Mouse (Mus musculus): ENCODE measurements at regions not wholly inside any gene's neighbourhood (a gene's known extent, or its start where the extent isn't known, plus 50 kb on each side); places are given as distances from the start of the nearest gene placed in this dataset.
A peak's percentile ranks its signal among the peaks of the same experiment; 100 is the strongest.
"Not testable (repeated sequence)": the region's sequence is repeated elsewhere in the genome, so short reads cannot be mapped to it uniquely, and the experiment has no call there.

DNA sequence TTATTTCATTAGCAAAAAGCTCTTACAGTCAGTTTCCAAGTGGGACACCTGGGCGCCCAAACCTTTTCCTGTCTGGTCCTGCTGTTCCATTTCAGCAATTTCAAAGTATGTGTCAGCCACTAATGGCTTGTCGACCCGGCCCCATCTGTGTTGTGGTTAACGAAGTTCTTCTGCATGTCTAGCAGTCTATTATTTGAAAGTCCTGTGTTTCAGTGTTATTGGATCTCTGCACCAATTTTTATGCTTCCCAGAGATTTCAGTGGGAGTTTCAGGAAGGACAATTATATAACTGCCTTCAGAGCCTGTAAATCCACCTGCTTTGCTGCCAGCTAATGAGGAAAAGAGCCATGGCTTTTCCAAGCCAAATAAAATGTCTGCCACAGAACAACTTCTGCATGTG is 1142.0 kb downstream of the A830018L16Rik start:
- DNase-seq (ENCODE audit: low spot score in 2 of 2) = peak in 1 of 2 experiments; percentile 48

GRCm38 (mm10) chr1:12571755-12572358 is 1158.0 kb downstream of the A830018L16Rik start:
- DNase-seq (ENCODE audit: low spot score in 2 of 2) = peak in 1 of 2 experiments; percentile 5

DNA sequence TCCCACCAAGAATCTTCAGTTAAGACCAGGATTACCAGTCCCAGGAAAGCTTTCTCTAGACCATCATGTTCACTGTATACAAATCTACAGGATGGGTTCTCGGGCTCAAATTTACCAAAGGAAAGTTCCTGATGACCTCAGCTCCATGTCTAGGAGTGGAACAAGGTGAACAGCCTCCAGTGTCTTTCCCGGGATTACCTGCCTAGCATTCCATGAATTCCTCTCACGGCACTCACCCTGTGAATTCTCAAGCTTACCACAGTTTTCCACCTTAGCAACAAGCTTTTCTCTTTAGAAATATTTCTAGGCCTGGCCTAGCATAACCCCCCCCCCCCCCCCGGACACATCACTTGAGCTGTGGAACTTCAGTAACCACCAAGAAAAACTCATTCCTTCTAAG is 1158.9 kb downstream of the A830018L16Rik start:
- no peak for DNase-seq (ENCODE audit: low spot score in 2 of 2)

GRCm38 (mm10) chr1:12574274-12574673 is 1160.4 kb downstream of the A830018L16Rik start:
- no peak for DNase-seq (ENCODE audit: low spot score in 2 of 2)

GRCm38 (mm10) chr1:12577027-12577703 is 1163.3 kb downstream of the A830018L16Rik start:
- peak; percentile 6 to 8 for DNase-seq (ENCODE audit: low spot score in 2 of 2)

- DNase-seq (ENCODE audit: low spot score in 2 of 2) = no peak
Measured at GRCm38 (mm10) chr1:12577978-12578377, 1164.1 kb downstream of the A830018L16Rik start.

GRCm38 (mm10) chr1:12583012-12583411 is 1169.1 kb downstream of the A830018L16Rik start:
- no peak for DNase-seq (ENCODE audit: low spot score in 2 of 2)

GRCm38 (mm10) chr1:12586981-12587380 is 1173.1 kb downstream of the A830018L16Rik start:
- DNase-seq (ENCODE audit: low spot score in 2 of 2) = not testable (repeated sequence)

GRCm38 (mm10) chr1:12612102-12612501 is 1198.2 kb downstream of the A830018L16Rik start:
- no peak for DNase-seq (ENCODE audit: low spot score in 2 of 2)

DNA sequence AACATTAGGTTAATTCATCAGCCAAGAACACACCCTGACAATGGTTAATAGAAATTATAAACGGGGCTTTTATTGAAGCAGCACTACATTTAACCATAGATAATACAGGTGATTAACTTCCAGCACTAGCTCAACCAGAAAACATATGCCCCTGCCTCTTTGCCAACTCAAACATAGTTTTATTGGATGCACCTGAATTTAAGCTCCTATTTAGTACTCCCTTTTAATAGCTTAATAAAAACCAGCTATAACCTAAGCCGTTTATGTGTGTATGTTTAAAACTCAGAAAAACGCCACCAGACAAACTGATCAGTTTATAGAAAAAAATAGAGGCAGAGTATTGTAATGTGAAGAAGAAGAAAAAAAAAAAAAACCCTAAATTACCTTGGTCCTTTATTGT is 1201.4 kb downstream of the A830018L16Rik start:
- DNase-seq (ENCODE audit: low spot score in 2 of 2) = no peak

DNA sequence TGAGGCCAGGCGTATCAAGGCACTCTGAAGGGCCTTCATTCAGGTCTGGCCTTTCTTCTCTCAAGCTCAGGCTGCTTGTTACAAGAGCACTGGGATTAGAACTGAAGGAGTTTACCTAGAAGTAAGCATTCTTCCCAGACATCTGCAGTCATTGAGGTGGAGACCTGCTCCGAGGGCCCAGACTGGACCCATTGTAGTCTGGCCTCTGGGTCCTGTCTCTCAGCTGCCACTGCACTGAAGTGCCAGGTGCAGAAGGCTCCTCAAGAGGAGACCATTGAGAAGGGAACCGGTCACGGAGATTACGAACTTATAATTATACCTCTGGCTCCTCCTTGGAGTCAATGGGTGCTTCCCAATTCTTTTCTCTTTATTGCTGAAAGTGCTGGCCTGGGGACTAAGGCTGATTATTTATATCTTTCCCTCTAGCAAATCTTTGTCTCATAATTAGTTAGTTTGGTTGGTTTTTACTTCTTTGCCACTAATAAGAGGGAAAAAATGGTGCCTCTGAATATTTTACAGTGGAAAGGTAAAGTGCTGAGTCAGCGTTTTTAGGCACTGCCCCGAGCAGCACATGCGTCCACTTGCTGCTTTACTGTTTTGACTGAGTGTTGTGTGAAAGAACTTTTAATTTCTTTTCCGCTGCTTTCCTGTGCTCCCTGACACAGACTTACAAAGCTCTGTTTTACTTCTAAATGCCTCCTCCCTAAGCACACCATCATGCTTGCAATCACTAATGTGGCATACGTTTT is 1202.0 kb downstream of the A830018L16Rik start:
- no peak for DNase-seq (ENCODE audit: low spot score in 2 of 2)

- no peak for DNase-seq (ENCODE audit: low spot score in 2 of 2)
Measured at GRCm38 (mm10) chr1:12619981-12620380, 1206.1 kb downstream of the A830018L16Rik start.

DNA sequence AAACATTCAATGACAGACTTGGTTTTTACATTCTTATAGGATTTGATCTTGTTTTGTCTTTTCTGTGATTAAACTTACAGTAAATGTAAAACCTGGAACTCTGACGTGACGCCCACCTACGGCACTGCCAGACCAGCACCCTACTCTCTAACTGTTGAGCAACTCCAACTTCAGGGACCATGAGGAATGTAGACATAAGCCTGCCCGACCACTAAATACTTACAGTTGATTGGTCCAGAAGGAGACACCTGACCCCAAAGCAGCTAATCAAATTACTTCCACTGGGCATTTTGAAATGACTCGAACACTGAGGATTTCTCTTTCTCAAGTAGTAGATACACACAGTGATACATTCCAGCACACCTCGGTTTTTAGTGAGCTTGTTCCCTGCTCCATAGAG is 1206.9 kb downstream of the A830018L16Rik start:
- DNase-seq (ENCODE audit: low spot score in 2 of 2) = no peak

- DNase-seq (ENCODE audit: low spot score in 2 of 2) = no peak
Measured at GRCm38 (mm10) chr1:12623158-12623557, 1209.3 kb downstream of the A830018L16Rik start.

GRCm38 (mm10) chr1:12633049-12633448 is 1219.1 kb downstream of the A830018L16Rik start:
- DNase-seq (ENCODE audit: low spot score in 2 of 2) = no peak

GRCm38 (mm10) chr1:12636326-12637147 is 1222.6 kb downstream of the A830018L16Rik start:
- no peak for DNase-seq (ENCODE audit: low spot score in 2 of 2)

DNA sequence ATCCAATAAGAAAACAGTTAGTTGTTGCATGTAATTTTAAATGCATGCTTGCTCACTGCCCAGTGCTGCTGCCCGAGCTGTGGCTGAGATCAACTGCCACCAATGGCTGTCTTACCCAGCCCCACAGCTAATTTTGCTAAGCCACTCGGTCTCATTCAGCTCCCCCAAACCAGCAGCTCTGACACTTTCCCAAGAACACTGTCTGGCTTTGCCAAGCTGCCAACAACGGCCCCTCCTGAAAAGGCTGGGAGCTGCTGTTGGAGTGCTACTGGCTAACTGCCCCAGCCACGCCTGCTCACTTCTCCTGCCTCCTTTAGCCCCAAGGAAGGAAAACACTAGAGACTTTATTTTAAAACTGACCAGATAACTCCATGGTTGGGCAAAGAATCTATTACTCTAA is 1227.1 kb downstream of the A830018L16Rik start:
- peak in 1 of 2 experiments; percentile 34 for DNase-seq (ENCODE audit: low spot score in 2 of 2)

Data from layer of hippocampus, postnatal 14 days (tissue).